In genomic region chr7:80687721-80688555, GRCm38 (mm10) we compare ENCODE assay signal across 8 mouse cellular contexts. TPM values are rescaled to one million over a fixed set of nuclear protein-coding genes. Genes with fewer than 3 reads are reported as not detected.
A peak's percentile ranks its signal among the peaks of the same experiment; 100 is the strongest.
DNase-seq lines count a peak whose midpoint lies in the region; ATAC-seq and TF ChIP-seq lines count a peak whose summit lies in the region.

No protein-coding gene starts in this region.

- ATAC-seq in frontal cortex, adult (ENCODE audit: low TSS enrichment), result peak; percentile 38
- ATAC-seq in hematopoietic stem cell, adult 5-6 weeks (replicated peaks in 1 of 2; ENCODE audit: insufficient read depth in 1 of 2, low FRiP score in 2 of 2, low TSS enrichment in 1 of 2, low read depth in 1 of 2, poor library complexity in 2 of 2, severe bottlenecking in 2 of 2), result peak; percentile 32 to 48; a peak in 2 of 4 replicates
- ATAC-seq in neural tube, embryonic 15.5 days (ENCODE audit: low FRiP score), result peak; percentile 49

- no peaks in the 10 kb centered on the region for H3K27me3 ChIP-seq in neural tube, embryonic 15.5 days (replicated peaks)
- H3K27me3 ChIP-seq in testis, adult 2 months (ENCODE audit: control insufficient read depth, insufficient read depth, low read length), result no peaks in the 10 kb centered on the region; the same call in 1 of the 2 replicates

- in situ Hi-C loops in ES-E14 (cut with MboI; ENCODE audit: low sequenced_read_pairs in 2 of 2, unreplicated experiment in 2 of 2), result no loop called here

- TF ChIP-seq CTCF in lung, adult 2 months (IDR thresholded peaks at IDR 0.05; ENCODE audit: insufficient read depth, low read length), result no peak
- no peak for TF ChIP-seq CTCF in testis, adult 2 months (IDR thresholded peaks at IDR 0.05; ENCODE audit: control insufficient read depth, insufficient read depth, insufficient replicate concordance, low read depth, low read length)

- peak overlapping the region; percentile 71 for H3K9ac ChIP-seq in ES-E14 (ENCODE audit: insufficient read depth, low read depth, low read length, poor library complexity, severe bottlenecking)
- peak overlapping the region; percentile 74 for H3K9ac ChIP-seq in neural tube, embryonic 15.5 days (replicated peaks)

- H3K27ac ChIP-seq in ES-E14 (ENCODE audit: insufficient read depth, low read depth, low read length, poor library complexity, severe bottlenecking), result no peak overlapping the region
- H3K27ac ChIP-seq in neural tube, embryonic 15.5 days (replicated peaks), result peak overlapping the region; percentile 95
- peak overlapping the region; percentile 88 for H3K27ac ChIP-seq in testis, adult 2 months (ENCODE audit: control insufficient read depth, insufficient read depth, low read depth, low read length)

- WGBS in lung, adult 2 months, result 2% methylated on average over 56 of the region's 69 CpGs
- under 1% methylated on average over 63 of the region's 69 CpGs for WGBS in neural tube, embryonic 15.5 days

- H3K9me3 ChIP-seq in ES-E14 (ENCODE audit: control insufficient read depth, insufficient read depth, low read depth, low read length), result no peaks in the 10 kb centered on the region
- no peaks in the 10 kb centered on the region for H3K9me3 ChIP-seq in neural tube, embryonic 15.5 days (replicated peaks)

- peak; percentile 9; the same call in 1 of the 2 replicates for TF ChIP-seq POLR2A in lung, adult 2 months (IDR thresholded peaks at IDR 0.05; ENCODE audit: borderline replicate concordance, extremely low read depth, low read depth, low read length)
- TF ChIP-seq POLR2A in testis, adult 2 months (IDR thresholded peaks at IDR 0.05; ENCODE audit: control insufficient read depth, low read depth, low read length), result no peak

- H3K4me3 ChIP-seq in ES-E14 (ENCODE audit: insufficient read depth in 1 of 2, low read depth in 1 of 2, low read length in 2 of 2, poor library complexity in 1 of 2, severe bottlenecking in 1 of 2), result peak overlapping the region; percentile 74 to 81
- H3K4me3 ChIP-seq in lung, adult 2 months (replicated peaks; ENCODE audit: extremely low read depth, low read depth, low read length), result peak overlapping the region; percentile 59
- peak overlapping the region; percentile 54 for H3K4me3 ChIP-seq in neural tube, embryonic 15.5 days (replicated peaks)
- peak overlapping the region; percentile 92 for H3K4me3 ChIP-seq in testis, adult 2 months (ENCODE audit: control insufficient read depth, low read depth, low read length)

- no peaks in the 10 kb centered on the region for H3K36me3 ChIP-seq in ES-E14 (ENCODE audit: control insufficient read depth, insufficient read depth, low read length, poor library complexity, severe bottlenecking)
- no peaks in the 10 kb centered on the region for H3K36me3 ChIP-seq in neural tube, embryonic 15.5 days
- no peaks in the 10 kb centered on the region for H3K36me3 ChIP-seq in testis, adult 2 months (ENCODE audit: control insufficient read depth, insufficient read depth, low read length)

- peak; percentile 35 for DNase-seq in ES-E14 (ENCODE audit: low read depth, low spot score)
- DNase-seq in cerebellum, adult 9-10 months, result peak; percentile 79
- peak; percentile 54 to 68 for DNase-seq in layer of hippocampus, adult 8-10 months (ENCODE audit: low spot score in 2 of 2)
- peak; percentile 75 for DNase-seq in lung, adult 2 months

- peak overlapping the region; percentile 73 for H3K4me2 ChIP-seq in neural tube, embryonic 15.5 days

- H3K4me1 ChIP-seq in ES-E14 (ENCODE audit: control insufficient read depth in 2 of 2, insufficient read depth in 2 of 2, low read length in 2 of 2, poor library complexity in 1 of 2), result peaks cover 0 to 3% of the 10 kb centered on the region in 2 experiments; a peak in 2 of 4 replicates
- peaks cover 4% of the 10 kb centered on the region; the same call in 1 of the 2 replicates for H3K4me1 ChIP-seq in lung, adult 2 months (ENCODE audit: control insufficient read depth, insufficient read depth, low read length)
- peaks cover 42% of the 10 kb centered on the region for H3K4me1 ChIP-seq in neural tube, embryonic 15.5 days
- peaks cover 11% of the 10 kb centered on the region for H3K4me1 ChIP-seq in testis, adult 2 months (ENCODE audit: control insufficient read depth, insufficient read depth, low read length)

TF ChIP-seq in ES-E14, 5 proteins besides CTCF, POLR2A, EP300 and RAD21:
- no peak for TF ChIP-seq CHD2 (IDR thresholded peaks at IDR 0.05; ENCODE audit: low read depth, low read length)
- no peak for TF ChIP-seq ZNF384 (IDR thresholded peaks at IDR 0.05; ENCODE audit: low read depth, low read length)
- TF ChIP-seq HCFC1 (IDR thresholded peaks at IDR 0.05; ENCODE audit: borderline replicate concordance, insufficient read depth, low read length), result no peak
- TF ChIP-seq ZC3H11A (IDR thresholded peaks at IDR 0.05; ENCODE audit: borderline replicate concordance, low read depth, low read length), result no peak
- no peak for TF ChIP-seq MAFK (IDR thresholded peaks at IDR 0.05; ENCODE audit: insufficient read depth, low read depth, low read length)

RNA-seq across cellular contexts. Expression of gene Crtc3, which starts 0.7 kb away (rescaled TPM):
- total RNA-seq in ES-E14 (2012; rRNA removed), result 1.1 and 2.4 TPM in 2 replicates
- 10.6 and 15.1 TPM in 2 replicates for total RNA-seq in hematopoietic stem cell, adult 5-6 weeks (2017)
- 10 to 100 TPM; 20.5 to 24.6 (median 21.8) TPM for total RNA-seq in layer of hippocampus, adult 8-10 months (2022)
- polyA plus RNA-seq in lung, adult 2 months (2012; rRNA removed), result 26.3 and 27.9 TPM in 2 replicates
- polyA plus RNA-seq in neural tube, embryonic 15.5 days (2015; fragmentation: Nextera tagmentation; extraction: Ambion mirVana), result 18.4 and 20.7 TPM in 2 replicates
- 7.7 and 8.8 TPM in 2 replicates for polyA plus RNA-seq in testis, adult 2 months (2012; rRNA removed)
